Mouse (Mus musculus): Measurements from ENCODE around the gene Stard13.

- no peak for TF ChIP-seq POLR2A (IDR thresholded peaks at IDR 0.05; ENCODE audit: borderline replicate concordance, extremely low read depth, low read depth, low read length)
- TF ChIP-seq CTCF (IDR thresholded peaks at IDR 0.05; ENCODE audit: insufficient read depth, low read length) = no peak
These were observed 128.3 kb downstream of the Stard13 start for GRCm38 (mm10) chr5:151105054-151105971.
